Mouse (Mus musculus) layer of hippocampus, postnatal 25 days (tissue): ENCODE data around the gene Ispd. TPM values are rescaled to one million over a fixed set of nuclear protein-coding genes. Genes with fewer than 3 reads are reported as not detected.

Experiments
- DNase-seq, 2 experiments: peaks; one replicate each; pipeline ENCODE4 v3.0.0; 2022; ENCODE audit warnings: mixed read lengths in 2 of 2, low spot score in 1 of 2; ENCODE audit errors: extremely low spot score in 1 of 2
- total RNA-seq, 2 experiments: library from RNA; stranded (reverse); gene quantifications; 2 replicates each; pipeline ENCODE4 v1.2.3; 2021

Ispd gene
- total RNA-seq, 2 experiments from 2014 or later, result 11.7 to 13.8 TPM

GRCm38 (mm10) chr12:36468325-36469044 lies 87.2 kb downstream of the Ispd start:
- no peak for DNase-seq

GRCm38 (mm10) chr12:36471411-36471810 lies 90.2 kb downstream of the Ispd start:
- no peak for DNase-seq

- no peak for DNase-seq
Observed at GRCm38 (mm10) chr12:36474171-36474570, 92.9 kb downstream of the Ispd start.

- no peak for DNase-seq
Observed at GRCm38 (mm10) chr12:36475269-36475668, 94.0 kb downstream of the Ispd start.

GRCm38 (mm10) chr12:36476476-36476875 lies 95.2 kb downstream of the Ispd start:
- no peak for DNase-seq

- no peak for DNase-seq
Observed at GRCm38 (mm10) chr12:36477501-36477900, 96.3 kb downstream of the Ispd start.

GRCm38 (mm10) chr12:36477926-36478325 lies 96.7 kb downstream of the Ispd start:
- no peak for DNase-seq

- DNase-seq, result no peak
Observed at GRCm38 (mm10) chr12:36481742-36482141, 100.5 kb downstream of the Ispd start.

GRCm38 (mm10) chr12:36483346-36483745 lies 102.1 kb downstream of the Ispd start:
- no peak for DNase-seq

GRCm38 (mm10) chr12:36497565-36497964 lies 116.3 kb downstream of the Ispd start:
- DNase-seq, result no peak

- DNase-seq, result no peak
Observed at GRCm38 (mm10) chr12:36507111-36507903, 126.1 kb downstream of the Ispd start.

GRCm38 (mm10) chr12:36509954-36510642 lies 128.8 kb downstream of the Ispd start:
- DNase-seq, result no peak

- no peak for DNase-seq
Observed at GRCm38 (mm10) chr12:36521774-36522173, 140.5 kb downstream of the Ispd start.

- no peak for DNase-seq
Observed at GRCm38 (mm10) chr12:36523515-36523914, 142.3 kb downstream of the Ispd start.

GRCm38 (mm10) chr12:36530920-36531319 lies 149.7 kb downstream of the Ispd start:
- no peak for DNase-seq

GRCm38 (mm10) chr12:36531421-36532072 lies 150.3 kb downstream of the Ispd start:
- no peak for DNase-seq

- DNase-seq, result no peak
Observed at GRCm38 (mm10) chr12:36532525-36532924, 151.3 kb downstream of the Ispd start.

- no peak for DNase-seq
Observed at GRCm38 (mm10) chr12:36533160-36533900, 152.1 kb downstream of the Ispd start.

GRCm38 (mm10) chr12:36534589-36534988 lies 153.3 kb downstream of the Ispd start:
- no peak for DNase-seq

GRCm38 (mm10) chr12:36545318-36545717 lies 164.1 kb downstream of the Ispd start:
- no peak for DNase-seq
